23 mouse cellular contexts compared by ENCODE assay signal in genomic region chr3:129561853-129562252, GRCm38 (mm10).
"Had no signal": no experiment of that assay in that cellular context is flagged by ENCODE, and none has a peak within 500 bp of the region (broad histone marks: within the 10 kb centered on the region; RNA-seq: fewer than 3 reads in every experiment).

No protein-coding gene starts in this region.

- H3K9ac ChIP-seq: kidney, embryonic 15.5 days; limb, embryonic 12.5 days; limb, embryonic 15.5 days; liver, embryonic 14.5 days; lung, embryonic 15.5 days; neural tube, embryonic 13.5 days had no signal

- DNase-seq: kidney, adult 11 months; kidney, adult 8-10 months; kidney, postnatal 10 days; kidney, postnatal 36 days; layer of hippocampus, postnatal 36 days; left cerebral cortex, postnatal 4 days; lung, adult 18-20 months; lung, postnatal 10 days; lung, postnatal 36 days; midbrain, embryonic 14.5 days; retina, postnatal 1 day; right cerebral cortex, postnatal 25 days; thymus, adult 18-20 months; thymus, postnatal 25 days had no signal

- H3K4me3 ChIP-seq: kidney, embryonic 15.5 days; left cerebral cortex, adult 2 months; limb, embryonic 12.5 days; limb, embryonic 15.5 days; lung, embryonic 15.5 days; megakaryocyte, embryonic 14.5 days; neural tube, embryonic 13.5 days had no signal

- H3K27ac ChIP-seq: kidney, embryonic 15.5 days; left cerebral cortex, adult 2 months; limb, embryonic 12.5 days; limb, embryonic 15.5 days; liver, embryonic 14.5 days; lung, embryonic 15.5 days; neural tube, embryonic 13.5 days had no signal

- H3K4me1 ChIP-seq: limb, embryonic 12.5 days; lung, embryonic 15.5 days; neural tube, embryonic 13.5 days had no signal

- H3K27me3 ChIP-seq: kidney, embryonic 15.5 days; limb, embryonic 12.5 days; limb, embryonic 15.5 days; lung, embryonic 15.5 days; megakaryocyte, embryonic 14.5 days; neural tube, embryonic 13.5 days had no signal

- H3K9me3 ChIP-seq: kidney, embryonic 15.5 days; limb, embryonic 12.5 days; limb, embryonic 15.5 days; lung, embryonic 15.5 days; neural tube, embryonic 13.5 days had no signal

- H3K4me2 ChIP-seq: kidney, embryonic 15.5 days; limb, embryonic 12.5 days; limb, embryonic 15.5 days; lung, embryonic 15.5 days; midbrain, embryonic 11.5 days; neural tube, embryonic 13.5 days had no signal

- H3K36me3 ChIP-seq: lung, embryonic 15.5 days had no signal
